Mouse (Mus musculus): ENCODE measurements around the gene Acap3.

Gene Acap3

GRCm38 (mm10) chr4:155891551-155892001 lies at the start of gene Acap3, which contains the start of gene Pusl1:
Acap3 (plus strand) TSS chr4:155891822.
Pusl1 (minus strand) TSS chr4:155891781.
- DNase-seq (ENCODE audit: low read depth in 2 of 2, low spot score in 2 of 2), result peak; percentile 94 to 98

- DNase-seq (ENCODE audit: low read depth in 2 of 2, low spot score in 2 of 2), result no peak
Observed at GRCm38 (mm10) chr4:155843231-155843630, 48.4 kb upstream of the Acap3 start.

- DNase-seq (ENCODE audit: low read depth in 2 of 2, low spot score in 2 of 2), result peak; percentile 94 to 96
Observed at GRCm38 (mm10) chr4:155846871-155847578, 44.6 kb upstream of the Acap3 start, which contains the start of gene Dvl1. Dvl1 (plus strand) TSS chr4:155847402.

GRCm38 (mm10) chr4:155847591-155848352 lies 43.9 kb upstream of the Acap3 start:
- DNase-seq (ENCODE audit: low read depth in 2 of 2, low spot score in 2 of 2), result no peak

GRCm38 (mm10) chr4:155848434-155849095 lies 43.1 kb upstream of the Acap3 start:
- no peak for DNase-seq (ENCODE audit: low read depth in 2 of 2, low spot score in 2 of 2)

- DNase-seq (ENCODE audit: low read depth in 2 of 2, low spot score in 2 of 2), result no peak
Observed at GRCm38 (mm10) chr4:155849391-155849790, 42.2 kb upstream of the Acap3 start.

GRCm38 (mm10) chr4:155849792-155850451 lies 41.7 kb upstream of the Acap3 start:
- no peak for DNase-seq (ENCODE audit: low read depth in 2 of 2, low spot score in 2 of 2)

- no peak for DNase-seq (ENCODE audit: low read depth in 2 of 2, low spot score in 2 of 2)
Observed at GRCm38 (mm10) chr4:155851368-155851767, 40.3 kb upstream of the Acap3 start.

GRCm38 (mm10) chr4:155851951-155852411 lies 39.6 kb upstream of the Acap3 start:
- no peak for DNase-seq (ENCODE audit: low read depth in 2 of 2, low spot score in 2 of 2)

- DNase-seq (ENCODE audit: low read depth in 2 of 2, low spot score in 2 of 2), result no peak
Observed at GRCm38 (mm10) chr4:155853421-155853820, 38.2 kb upstream of the Acap3 start.

GRCm38 (mm10) chr4:155854991-155855390 lies 36.6 kb upstream of the Acap3 start:
- DNase-seq (ENCODE audit: low read depth in 2 of 2, low spot score in 2 of 2), result no peak

GRCm38 (mm10) chr4:155856071-155856470 lies 35.6 kb upstream of the Acap3 start:
- DNase-seq (ENCODE audit: low read depth in 2 of 2, low spot score in 2 of 2), result no peak

GRCm38 (mm10) chr4:155856881-155857280 lies 34.7 kb upstream of the Acap3 start:
- no peak for DNase-seq (ENCODE audit: low read depth in 2 of 2, low spot score in 2 of 2)

- no peak for DNase-seq (ENCODE audit: low read depth in 2 of 2, low spot score in 2 of 2)
Observed at GRCm38 (mm10) chr4:155859318-155859717, 32.3 kb upstream of the Acap3 start.

GRCm38 (mm10) chr4:155861787-155862186 lies 29.8 kb upstream of the Acap3 start:
- DNase-seq (ENCODE audit: low read depth in 2 of 2, low spot score in 2 of 2), result no peak

GRCm38 (mm10) chr4:155863001-155863400 lies 28.6 kb upstream of the Acap3 start, which contains the start of gene Tas1r3:
Tas1r3 (minus strand) TSS chr4:155863362.
- DNase-seq (ENCODE audit: low read depth in 2 of 2, low spot score in 2 of 2), result no peak

- DNase-seq (ENCODE audit: low read depth in 2 of 2, low spot score in 2 of 2), result no peak
Observed at GRCm38 (mm10) chr4:155868614-155869298, 22.9 kb upstream of the Acap3 start.

- DNase-seq (ENCODE audit: low read depth in 2 of 2, low spot score in 2 of 2), result peak; percentile 89 to 94
Observed at GRCm38 (mm10) chr4:155869317-155870033, 22.1 kb upstream of the Acap3 start, which contains the start of the genes Cptp and Ints11. Cptp (minus strand) TSS chr4:155869440. Ints11 (plus strand) TSS chr4:155869546.

GRCm38 (mm10) chr4:155871404-155871803 lies 20.2 kb upstream of the Acap3 start:
- no peak for DNase-seq (ENCODE audit: low read depth in 2 of 2, low spot score in 2 of 2)
